Mouse (Mus musculus) bone marrow, adult 2 months (tissue): Measurements from ENCODE around the gene Gm340.

Source experiments
- CTCF ChIP-seq: fragments of 200-500 bp; IDR thresholded peaks from 2 replicates; pipeline ENCODE4 v1.5.1; 2011; ENCODE audit warnings: low read length, control low read depth; ENCODE audit not compliant: control insufficient read depth, insufficient read depth
- POLR2A ChIP-seq: fragments of 200-500 bp; IDR thresholded peaks from 2 replicates; pipeline ENCODE4 v1.6.1; 2011; ENCODE audit warnings: low read depth, mild to moderate bottlenecking, control low read depth, low read length, borderline replicate concordance; ENCODE audit not compliant: control insufficient read depth

DNA sequence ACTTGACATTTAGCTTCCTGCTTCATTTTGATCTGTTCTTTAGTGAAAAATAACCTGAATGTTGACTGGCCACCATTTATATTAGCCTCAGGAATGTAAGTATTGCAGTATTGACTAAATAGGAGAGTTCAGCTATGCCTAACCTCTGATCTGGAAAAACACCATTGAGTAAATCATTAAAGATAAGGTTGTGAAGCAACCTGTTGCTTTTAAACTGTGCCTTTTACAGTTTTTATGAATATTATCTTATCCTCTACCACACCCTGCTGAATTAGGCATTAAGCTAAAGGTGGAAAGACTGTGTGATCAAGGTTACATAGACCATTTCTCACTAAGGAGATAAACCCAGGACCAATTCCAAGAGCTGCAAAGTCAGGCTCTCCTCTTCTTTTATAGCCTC lies 4.6 kb upstream of the Gm340 start:
- TF ChIP-seq POLR2A (no peak), CTCF (no peak)
